Mouse (Mus musculus) cerebral cortex, adult 2 months (tissue): ENCODE measurements around the gene Gad2.

Experiments used
- WGBS: fragments of 180-500 bp; shearing (Covaris S2); methylation state at CpG from one replicate; pipeline ENCODE4 v1.1.7; 2018; 5-methylcytosine and 5-hydroxymethylcytosine counted together

The Gad2 gene

DNA sequence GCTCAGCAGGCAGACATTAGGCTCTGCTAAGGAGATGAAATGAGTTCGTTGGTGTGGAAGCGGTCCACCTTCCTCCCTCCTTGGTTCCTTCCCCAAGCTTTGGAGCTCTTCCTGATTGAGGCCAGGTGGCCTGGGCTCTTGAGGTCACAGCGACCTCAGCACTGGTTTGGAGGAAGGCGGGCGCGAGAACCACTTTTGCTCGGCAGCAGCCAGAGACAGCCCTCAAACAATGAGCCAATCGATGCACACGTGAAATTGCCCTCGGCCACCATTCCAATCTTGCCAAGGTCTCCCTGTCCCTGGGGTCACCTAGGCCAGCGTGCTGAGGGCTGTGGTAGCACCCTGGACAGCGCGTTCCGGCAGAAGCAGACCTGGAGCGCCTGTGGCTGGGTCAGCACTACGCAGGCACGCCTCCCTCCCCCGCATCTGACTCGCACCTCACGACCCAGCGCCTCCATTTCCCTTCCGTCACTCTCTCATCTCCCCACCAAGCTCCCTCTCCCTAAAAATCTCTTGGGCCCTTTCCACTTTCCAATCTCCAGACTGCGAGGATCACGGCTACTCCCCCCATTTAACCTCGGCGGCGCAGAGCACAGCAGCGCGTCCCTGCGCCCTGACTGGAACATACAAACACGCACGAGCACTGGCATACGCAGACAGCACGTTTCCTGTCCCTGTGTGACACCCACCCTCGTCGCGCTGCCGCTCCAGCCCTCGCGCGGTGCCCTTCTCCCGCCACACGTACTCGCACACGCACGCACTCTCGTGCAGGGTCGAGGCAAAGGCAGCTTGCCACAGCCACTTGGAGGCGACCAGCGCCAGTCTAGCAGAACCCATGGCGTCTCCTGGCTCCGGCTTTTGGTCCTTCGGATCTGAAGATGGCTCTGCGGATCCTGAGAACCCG lies at the start of gene Gad2:
TSS of gene Gad2 (plus strand) at position 378 of the 904 bp plus-strand sequence.
- 1% methylated on average over 55 of the region's 55 CpGs for WGBS

DNA sequence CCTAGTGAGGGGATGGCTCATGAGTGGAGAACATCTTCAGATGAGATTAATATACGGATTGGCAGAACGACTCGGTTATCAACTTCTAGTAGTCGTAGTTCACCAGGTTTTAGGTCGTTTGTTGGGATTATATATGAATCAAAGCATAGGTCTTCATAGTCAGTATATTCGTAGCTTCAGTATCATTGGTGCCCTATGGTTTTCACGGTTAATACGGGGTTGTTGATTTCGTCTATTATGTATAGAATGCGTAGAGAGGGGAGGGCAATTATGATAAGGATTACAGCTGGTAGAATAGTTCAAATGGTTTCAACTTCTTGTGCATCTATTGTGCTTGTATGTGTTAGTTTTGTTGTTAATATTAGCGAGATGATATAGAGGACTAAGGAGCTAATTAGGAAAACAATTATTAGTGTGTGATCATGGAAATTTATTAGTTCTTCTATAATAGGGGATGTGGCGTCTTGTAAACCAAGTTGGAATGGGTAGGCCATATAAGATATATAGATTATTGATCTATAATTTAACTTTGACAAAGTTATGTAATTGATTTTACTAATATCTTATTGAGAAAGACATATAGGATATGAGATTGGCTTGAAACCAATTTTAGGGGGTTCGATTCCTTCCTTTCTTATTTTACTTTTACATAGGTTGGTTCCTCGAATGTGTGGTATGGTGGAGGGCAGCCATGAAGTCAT lies 34.4 kb upstream of the Gad2 start:
- WGBS, result 65% methylated on average over 14 of the region's 14 CpGs

DNA sequence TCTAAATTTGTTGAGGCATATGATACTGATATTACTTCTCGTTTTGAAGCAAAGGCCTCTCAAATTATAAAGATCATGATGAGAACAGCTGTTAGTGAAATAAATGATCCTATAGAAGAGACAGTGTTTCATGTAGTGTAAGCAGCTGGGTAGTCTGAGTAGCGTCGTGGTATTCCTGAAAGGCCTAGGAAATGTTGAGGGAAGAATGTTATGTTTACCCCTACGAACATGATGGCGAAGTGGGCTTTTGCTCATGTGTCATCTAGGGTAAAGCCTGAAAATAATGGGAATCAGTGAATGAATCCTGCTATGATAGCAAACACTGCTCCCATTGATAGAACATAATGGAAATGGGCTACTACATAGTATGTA lies 33.8 kb upstream of the Gad2 start:
- WGBS, result 79% methylated on average over 5 of the region's 5 CpGs

DNA sequence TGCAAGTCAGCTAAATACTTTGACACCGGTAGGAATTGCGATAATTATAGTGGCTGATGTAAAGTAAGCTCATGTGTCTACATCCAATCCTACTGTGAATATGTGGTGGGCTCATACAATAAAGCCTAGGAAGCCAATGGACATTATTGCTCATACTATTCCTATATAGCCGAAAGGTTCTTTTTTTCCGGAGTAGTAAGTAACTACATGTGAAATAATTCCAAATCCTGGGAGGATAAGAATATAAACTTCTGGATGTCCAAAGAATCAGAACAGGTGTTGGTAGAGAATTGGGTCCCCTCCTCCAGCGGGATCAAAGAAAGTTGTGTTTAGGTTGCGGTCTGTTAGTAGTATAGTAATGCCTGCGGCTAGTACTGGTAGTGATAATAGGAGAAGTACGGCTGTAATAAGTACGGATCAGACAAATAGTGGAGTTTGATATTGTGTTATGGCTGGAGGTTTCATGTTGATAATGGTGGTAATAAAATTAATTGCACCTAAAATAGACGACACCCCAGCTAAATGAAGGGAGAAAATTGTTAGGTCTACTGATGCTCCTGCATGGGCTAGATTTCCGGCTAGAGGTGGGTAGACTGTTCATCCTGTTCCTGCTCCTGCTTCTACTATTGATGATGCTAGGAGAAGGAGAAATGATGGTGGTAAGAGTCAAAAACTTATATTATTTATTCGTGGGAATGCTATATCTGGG lies 33.2 kb upstream of the Gad2 start:
- 48% methylated on average over 12 of the region's 12 CpGs for WGBS

GRCm38 (mm10) chr2:22589382-22590205 lies 32.4 kb upstream of the Gad2 start:
- WGBS, result 70% methylated on average over 17 of the region's 17 CpGs

GRCm38 (mm10) chr2:22617951-22618350 lies 4.1 kb upstream of the Gad2 start:
- 38% methylated on average over 9 of the region's 9 CpGs for WGBS

DNA sequence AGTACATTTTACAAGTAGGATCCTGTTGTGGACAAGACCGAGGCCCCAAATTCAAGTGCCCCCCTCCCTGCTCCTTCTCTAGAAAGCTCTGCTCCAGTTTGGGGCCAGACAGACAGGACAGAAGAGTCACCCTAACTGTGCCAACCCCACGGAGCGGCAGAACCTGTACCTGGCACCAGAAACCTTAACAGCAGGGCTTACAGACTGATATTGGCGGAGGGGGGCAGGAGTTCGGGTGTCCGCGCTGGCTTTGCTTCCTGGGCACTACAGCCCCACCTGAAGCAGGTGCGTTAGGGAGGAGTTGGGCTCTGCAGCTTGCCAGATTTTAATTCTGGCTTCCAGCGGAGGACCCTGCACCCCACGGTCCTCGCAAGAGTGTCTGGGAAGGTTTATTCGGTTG lies 2.6 kb upstream of the Gad2 start:
- 7% methylated on average over 12 of the region's 12 CpGs for WGBS

- 5% methylated on average over 6 of the region's 6 CpGs for WGBS
Measured at GRCm38 (mm10) chr2:22620030-22620429, 2.0 kb upstream of the Gad2 start.

DNA sequence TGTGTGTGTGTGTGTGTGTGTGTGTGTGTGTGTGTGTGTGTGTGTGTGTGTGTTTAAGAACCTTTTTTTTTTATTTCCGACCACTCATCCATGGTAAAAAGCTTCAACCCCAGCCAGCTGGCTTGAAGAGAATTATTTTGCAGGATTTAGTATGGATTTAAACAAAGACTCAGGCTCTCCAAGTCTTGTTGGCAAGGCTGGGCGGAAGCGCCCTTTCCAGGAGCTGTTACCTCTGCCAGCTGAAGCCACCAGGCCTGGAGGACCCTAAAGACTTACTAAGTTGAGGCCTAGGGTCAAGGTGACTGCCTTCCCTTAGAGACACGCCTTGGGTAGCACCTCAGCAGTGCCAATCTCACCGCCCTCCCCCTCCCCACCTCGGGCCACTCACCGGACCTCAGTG lies 1.5 kb upstream of the Gad2 start:
- 12% methylated on average over 7 of the region's 7 CpGs for WGBS

GRCm38 (mm10) chr2:22620978-22621827 lies 802 bp upstream of the Gad2 start:
- 14% methylated on average over 20 of the region's 20 CpGs for WGBS

DNA sequence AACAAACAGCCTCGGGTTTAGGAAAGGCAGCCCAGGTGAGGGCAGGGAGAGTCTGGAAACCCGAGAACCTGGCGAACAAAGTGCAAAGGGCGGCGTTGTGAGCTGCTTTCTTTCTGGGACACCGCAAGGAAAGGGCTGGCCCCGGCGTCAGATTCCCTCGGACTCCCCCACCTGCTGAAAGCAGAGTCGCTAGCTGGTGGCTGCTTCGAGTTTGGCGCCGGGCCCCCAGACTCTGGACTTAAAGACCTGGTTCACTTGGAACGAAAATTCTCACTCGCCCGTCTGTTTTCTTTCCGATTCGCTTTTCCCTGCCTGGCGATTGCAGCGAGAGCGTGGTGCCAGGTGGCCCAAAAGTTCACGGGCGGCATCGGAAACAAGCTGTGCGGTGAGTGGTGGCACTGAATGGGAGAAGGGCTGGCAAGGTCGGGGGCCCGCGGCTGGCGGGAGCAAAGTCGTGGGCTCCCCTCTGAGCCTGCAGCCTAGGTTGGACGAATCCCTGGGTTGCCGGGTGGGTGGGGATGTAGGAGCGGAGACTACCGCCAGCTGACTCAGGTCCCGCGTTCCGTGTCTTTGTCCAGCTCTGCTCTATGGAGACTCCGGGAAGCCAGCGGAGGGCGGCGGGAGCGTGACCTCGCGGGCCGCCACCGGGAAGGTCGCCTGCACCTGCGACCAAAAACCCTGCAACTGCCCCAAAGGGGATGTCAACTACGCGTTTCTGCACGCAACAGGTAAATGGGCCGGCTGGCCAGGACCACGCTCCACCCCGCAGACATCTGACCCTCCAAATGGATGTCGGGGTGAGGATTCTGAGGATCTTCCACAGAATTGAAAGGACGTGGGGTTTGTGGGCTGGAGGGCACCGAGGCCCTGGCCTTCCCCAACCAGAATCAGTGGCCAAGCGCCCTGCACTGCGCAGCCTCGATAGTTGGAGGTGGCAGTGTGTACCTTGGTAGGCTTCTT lies 1.4 kb downstream of the Gad2 start:
- whole genome bisulfite sequencing, result 2% methylated on average over 60 of the region's 60 CpGs

DNA sequence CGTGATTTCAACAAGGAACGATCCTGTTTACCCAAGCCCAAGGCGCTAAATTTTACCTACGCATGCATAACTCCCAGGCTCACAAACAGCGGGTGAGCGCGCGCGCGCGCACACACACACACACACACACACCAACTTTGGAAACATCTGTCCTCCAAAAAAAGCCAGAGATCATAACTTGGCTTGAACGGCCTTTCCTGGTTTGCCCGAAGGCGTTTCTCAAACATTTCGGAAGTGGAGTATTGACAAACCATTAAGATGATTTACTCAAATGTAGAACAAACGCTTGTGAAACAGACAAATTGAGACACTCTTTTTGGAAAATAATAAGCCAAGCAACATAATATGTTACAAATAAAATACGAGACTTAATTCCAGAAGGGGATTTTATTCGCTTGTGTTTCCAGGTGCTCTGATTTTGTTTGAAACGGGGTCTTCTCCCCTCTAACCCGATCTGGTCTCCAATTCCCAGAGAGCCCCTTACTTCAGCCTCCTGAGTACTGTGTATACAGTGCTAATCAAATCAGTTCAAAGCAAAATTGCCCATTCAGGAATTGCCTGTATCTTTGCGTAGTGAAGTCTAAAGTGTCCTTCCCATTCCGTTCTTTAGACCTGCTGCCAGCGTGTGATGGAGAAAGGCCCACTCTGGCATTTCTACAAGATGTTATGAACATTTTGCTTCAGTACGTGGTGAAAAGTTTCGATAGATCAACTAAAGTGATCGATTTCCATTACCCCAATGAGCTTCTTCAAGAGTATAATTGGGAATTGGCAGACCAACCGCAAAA lies 2.4 kb downstream of the Gad2 start:
- 8% methylated on average over 27 of the region's 27 CpGs for WGBS

DNA sequence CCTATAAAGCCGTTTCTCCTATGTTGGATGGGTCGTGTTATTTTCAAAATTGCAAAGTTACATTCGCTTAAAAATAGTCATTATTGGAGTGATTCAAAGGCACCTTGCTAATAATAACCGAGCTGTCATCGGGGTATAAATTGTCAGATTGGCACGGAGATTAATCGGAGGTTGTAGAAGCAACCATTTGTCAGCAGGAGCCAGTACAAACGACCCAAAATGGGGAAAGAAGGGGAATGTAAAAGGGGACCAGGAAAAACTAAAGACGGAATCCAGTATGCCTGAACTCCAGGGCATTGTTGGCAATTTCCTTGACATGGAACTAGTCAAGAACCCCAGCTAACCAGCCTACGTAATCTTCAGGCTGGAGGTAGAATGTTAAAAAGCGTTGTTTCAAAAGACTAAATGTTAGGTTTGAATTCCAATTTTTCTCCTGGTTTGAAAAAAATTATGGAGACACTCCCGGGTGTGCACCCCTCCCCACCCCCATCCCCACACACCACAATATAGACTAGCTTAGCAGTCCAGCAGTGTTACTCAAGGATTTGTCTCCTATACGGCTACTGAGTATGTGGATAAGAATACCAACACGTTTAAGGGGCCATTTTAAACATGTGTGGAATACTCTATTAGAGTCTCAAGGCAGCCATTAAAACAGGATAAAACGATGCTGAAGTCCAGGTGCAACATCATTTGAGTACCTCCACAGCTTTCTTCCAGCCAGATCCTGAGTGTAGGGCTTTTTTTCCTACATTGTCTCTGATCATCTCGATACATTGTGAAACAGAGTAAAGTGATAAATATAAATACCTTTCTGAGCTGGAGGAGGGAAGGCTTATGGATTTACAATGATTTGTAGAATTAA lies 3.3 kb downstream of the Gad2 start:
- WGBS, result 16% methylated on average over 16 of the region's 16 CpGs

DNA sequence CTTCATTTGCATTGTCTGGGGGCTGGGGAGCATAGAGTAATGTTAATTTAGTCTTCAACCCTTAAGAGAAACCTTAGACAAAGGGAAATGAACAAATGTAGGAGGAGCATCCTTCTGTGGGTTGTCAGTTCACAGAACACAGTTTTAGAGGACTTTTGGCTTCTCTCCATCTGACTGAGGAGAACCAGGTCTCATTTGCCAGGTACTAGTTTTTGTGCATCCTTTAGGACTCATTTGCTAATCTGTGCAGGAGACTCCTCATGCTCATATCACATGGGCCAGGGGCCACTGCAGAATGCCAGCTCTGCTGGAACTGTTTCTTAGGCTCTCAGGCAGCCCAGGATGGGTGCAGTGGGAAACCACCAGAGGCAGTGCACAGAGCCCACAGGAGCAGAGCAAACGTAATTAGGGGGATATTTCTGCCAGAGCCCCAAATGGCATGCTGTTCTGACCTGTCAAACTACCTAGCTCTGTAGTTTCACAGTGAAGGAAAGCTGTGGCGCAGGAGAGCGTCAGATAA lies 5.2 kb downstream of the Gad2 start:
- WGBS, result 43% methylated on average over 3 of the region's 3 CpGs

- WGBS, result 35% methylated on average over 5 of the region's 5 CpGs
Measured at GRCm38 (mm10) chr2:22627819-22628432, 5.9 kb downstream of the Gad2 start.

DNA sequence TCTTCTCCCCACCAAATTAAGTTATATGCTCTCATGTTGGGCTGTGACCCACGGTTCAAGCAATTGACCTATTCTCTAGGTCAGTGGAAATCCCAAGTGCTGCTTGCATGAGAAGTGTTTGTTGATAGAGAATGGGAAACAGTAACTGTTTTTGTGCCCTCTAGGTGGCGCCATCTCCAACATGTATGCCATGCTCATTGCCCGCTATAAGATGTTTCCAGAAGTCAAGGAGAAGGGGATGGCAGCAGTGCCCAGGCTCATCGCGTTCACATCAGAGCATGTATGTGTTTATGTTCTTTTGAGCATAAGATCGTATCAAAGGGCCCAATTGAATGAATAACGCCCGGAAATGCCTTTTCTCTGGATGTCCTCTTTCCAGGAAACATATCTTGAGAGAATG lies 12.8 kb downstream of the Gad2 start:
- WGBS, result 50% methylated on average over 8 of the region's 8 CpGs

DNA sequence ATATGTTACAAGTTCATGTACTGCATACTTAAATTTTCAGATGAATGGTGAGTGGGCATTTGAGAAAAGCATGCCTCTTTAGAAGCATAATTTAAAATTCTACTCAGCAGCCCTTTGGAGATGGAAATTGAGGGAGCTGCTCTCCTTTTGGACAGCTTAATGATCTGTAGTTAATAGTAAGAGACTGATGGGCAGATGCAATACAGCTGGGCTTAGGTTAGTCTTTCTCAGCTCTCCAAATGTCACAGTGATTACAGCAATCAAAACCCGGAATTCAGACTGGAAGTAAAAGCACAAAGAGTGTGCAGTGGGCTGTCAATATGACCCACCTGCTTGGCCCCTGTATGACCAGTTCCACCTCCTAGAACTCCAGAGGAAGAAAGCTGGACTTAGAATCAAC lies 24.1 kb downstream of the Gad2 start:
- 53% methylated on average over 1 of the region's 1 CpGs for WGBS
